Mouse (Mus musculus) limb, embryonic 13.5 days (tissue): ENCODE data around the gene Gm10840. TPM values are rescaled to one million over a fixed set of nuclear protein-coding genes. Genes with fewer than 3 reads are reported as not detected.
"Not testable (repeated sequence)": the region's sequence is repeated elsewhere in the genome, so short reads cannot be mapped to it uniquely, and the experiment has no call there.

Experiments used
- ATAC-seq: fragments of 200-750 bp; cut with Nextera tagmentation; 2 replicates; pipeline ENCODE4 v1.8.0; 2017; ENCODE audit warnings: low read depth, moderate number of reproducible peaks, moderate TSS enrichment; ENCODE audit not compliant: low FRiP score
- H3K27ac ChIP-seq: fragments of 300-500 bp; sonication (generic); 2 replicates; pipeline ENCODE4 v1.5.1; 2015; ENCODE audit warnings: inconsistent platforms, mild to moderate bottlenecking, moderate library complexity
- H3K27me3 ChIP-seq: fragments of 300-500 bp; sonication (generic); 2 replicates; pipeline ENCODE4 v1.6.1; 2015; ENCODE audit warnings: mild to moderate bottlenecking, inconsistent platforms
- H3K36me3 ChIP-seq: fragments of 300-500 bp; sonication (generic); 2 replicates; pipeline ENCODE4 v1.6.1; 2015; ENCODE audit warnings: inconsistent platforms, mild to moderate bottlenecking, moderate library complexity
- H3K4me1 ChIP-seq: fragments of 300-500 bp; sonication (generic); 2 replicates; pipeline ENCODE4 v1.6.1; 2015; ENCODE audit warnings: inconsistent platforms
- H3K4me2 ChIP-seq: fragments of 300-500 bp; sonication (generic); replicated peaks from 2 replicates; pipeline ENCODE4 v1.6.1; 2015; ENCODE audit warnings: inconsistent platforms, mild to moderate bottlenecking, moderate library complexity
- H3K4me3 ChIP-seq: fragments of 300-500 bp; sonication (generic); 2 replicates; pipeline ENCODE4 v1.5.1; 2015; ENCODE audit warnings: moderate library complexity, mild to moderate bottlenecking, inconsistent platforms
- H3K9ac ChIP-seq: fragments of 300-500 bp; sonication (generic); 2 replicates; pipeline ENCODE4 v1.6.1; 2015; ENCODE audit warnings: mild to moderate bottlenecking, inconsistent platforms
- H3K9me3 ChIP-seq: fragments of 300-500 bp; sonication (generic); 2 replicates; pipeline ENCODE4 v1.6.1; 2016; ENCODE audit warnings: inconsistent platforms
- WGBS: fragments of 180-500 bp; shearing (Covaris S2); methylation state at CpG from one replicate; pipeline ENCODE4 v1.1.7; 2015; 5-methylcytosine and 5-hydroxymethylcytosine counted together
- polyA plus RNA-seq: library from polyadenylated mRNA; unstranded; fragments of >200 nt; fragmentation: Nextera tagmentation; extraction: Ambion mirVana; gene quantifications from 2 replicates; pipeline ENCODE4 v1.2.1, GENCODE M21; 2015

Gene Gm10840
- polyA plus RNA-seq, 1 experiment from 2014 or later, result not detected

- Histone ChIP-seq H3K27me3 (no peaks in the 10 kb centered on the region), H3K4me1 (peaks cover 7% of the 10 kb centered on the region), H3K9me3 (no peaks in the 10 kb centered on the region), H3K4me2 (no peak overlapping the region), H3K9ac (no peak overlapping the region), H3K4me3 (no peak overlapping the region), H3K27ac (no peak overlapping the region), H3K36me3 (peaks cover 5% of the 10 kb centered on the region)
- ATAC-seq, result no peak
- whole genome bisulfite sequencing, result 95% methylated on average over 3 of the region's 3 CpGs
Measured at GRCm38 (mm10) chr11:106191716-106192115, 31.1 kb downstream of the Gm10840 start.

- H3K9ac ChIP-seq, result peak overlapping the region; percentile 81; the same call in 1 of the 2 replicates
- no peaks in the 10 kb centered on the region for H3K27me3 ChIP-seq
- peak overlapping the region; percentile 65 for H3K4me2 ChIP-seq
- 91% methylated on average over 5 of the region's 5 CpGs for WGBS
- no peak overlapping the region for H3K27ac ChIP-seq
- peak overlapping the region; percentile 77 for H3K4me3 ChIP-seq
- H3K9me3 ChIP-seq, result no peaks in the 10 kb centered on the region
- peaks cover 7% of the 10 kb centered on the region for H3K4me1 ChIP-seq
- H3K36me3 ChIP-seq, result peaks cover 10% of the 10 kb centered on the region
- ATAC-seq, result no peak
Measured at GRCm38 (mm10) chr11:106192241-106192640, 31.6 kb downstream of the Gm10840 start.

- H3K4me2 ChIP-seq, result peak overlapping the region; percentile 65
- no peaks in the 10 kb centered on the region for H3K27me3 ChIP-seq
- WGBS, result 10% methylated on average over 19 of the region's 19 CpGs
- peaks cover 14% of the 10 kb centered on the region for H3K36me3 ChIP-seq
- peaks cover 7% of the 10 kb centered on the region for H3K4me1 ChIP-seq
- peak; percentile 70 for ATAC-seq
- H3K27ac ChIP-seq, result peak overlapping the region; percentile 81
- H3K4me3 ChIP-seq, result peak overlapping the region; percentile 77
- H3K9ac ChIP-seq, result peak overlapping the region; percentile 81
- no peaks in the 10 kb centered on the region for H3K9me3 ChIP-seq
Measured at GRCm38 (mm10) chr11:106192657-106193370, 32.2 kb downstream of the Gm10840 start.

- peak; percentile 96 for ATAC-seq
- Histone ChIP-seq H3K9ac (peak overlapping the region; percentile 81), H3K4me3 (peak overlapping the region; percentile 77), H3K27ac (peak overlapping the region; percentile 81), H3K4me2 (peak overlapping the region; percentile 65), H3K9me3 (no peaks in the 10 kb centered on the region), H3K27me3 (no peaks in the 10 kb centered on the region), H3K4me1 (peaks cover 7% of the 10 kb centered on the region), H3K36me3 (peaks cover 22% of the 10 kb centered on the region)
- under 1% methylated on average over 43 of the region's 44 CpGs for WGBS
Measured at GRCm38 (mm10) chr11:106193371-106194154, 32.9 kb downstream of the Gm10840 start.

GRCm38 (mm10) chr11:106194155-106194541 lies 33.5 kb downstream of the Gm10840 start:
- Histone ChIP-seq H3K4me2 (peak overlapping the region; percentile 65), H3K4me3 (peak overlapping the region; percentile 77), H3K9ac (peak overlapping the region; percentile 60), H3K27ac (peak overlapping the region; percentile 75), H3K4me1 (peaks cover 7% of the 10 kb centered on the region), H3K27me3 (no peaks in the 10 kb centered on the region), H3K36me3 (peaks cover 24% of the 10 kb centered on the region), H3K9me3 (no peaks in the 10 kb centered on the region)
- ATAC-seq, result no peak
- 33% methylated on average over 3 of the region's 3 CpGs for WGBS

GRCm38 (mm10) chr11:106194891-106195290 lies 34.2 kb downstream of the Gm10840 start:
- Histone ChIP-seq H3K4me1 (peaks cover 7% of the 10 kb centered on the region), H3K36me3 (peaks cover 27% of the 10 kb centered on the region), H3K27ac (no peak overlapping the region), H3K27me3 (no peaks in the 10 kb centered on the region), H3K4me3 (no peak overlapping the region), H3K4me2 (no peak overlapping the region), H3K9ac (no peak overlapping the region), H3K9me3 (no peaks in the 10 kb centered on the region)
- WGBS, result 92% methylated on average over 7 of the region's 7 CpGs
- ATAC-seq, result no peak

- H3K9me3 ChIP-seq, result no peaks in the 10 kb centered on the region
- no peak overlapping the region for H3K4me3 ChIP-seq
- H3K9ac ChIP-seq, result no peak overlapping the region
- H3K27ac ChIP-seq, result no peak overlapping the region
- no peaks in the 10 kb centered on the region for H3K27me3 ChIP-seq
- ATAC-seq, result no peak
- H3K36me3 ChIP-seq, result peaks cover 29% of the 10 kb centered on the region
- peaks cover 7% of the 10 kb centered on the region for H3K4me1 ChIP-seq
- H3K4me2 ChIP-seq, result no peak overlapping the region
Measured at GRCm38 (mm10) chr11:106195341-106195740, 34.7 kb downstream of the Gm10840 start.

GRCm38 (mm10) chr11:106198277-106198676 lies 37.6 kb downstream of the Gm10840 start:
- no peaks in the 10 kb centered on the region for H3K27me3 ChIP-seq
- H3K9ac ChIP-seq, result no peak overlapping the region
- no peaks in the 10 kb centered on the region for H3K9me3 ChIP-seq
- no peak for ATAC-seq
- H3K4me2 ChIP-seq, result no peak overlapping the region
- no peaks in the 10 kb centered on the region for H3K4me1 ChIP-seq
- H3K27ac ChIP-seq, result no peak overlapping the region
- WGBS, result 89% methylated on average over 4 of the region's 4 CpGs
- no peak overlapping the region for H3K4me3 ChIP-seq
- peaks cover 56% of the 10 kb centered on the region for H3K36me3 ChIP-seq

GRCm38 (mm10) chr11:106199997-106200396 lies 39.3 kb downstream of the Gm10840 start:
- not testable (repeated sequence) for H3K9me3 ChIP-seq, H3K4me3 ChIP-seq, H3K27me3 ChIP-seq, H3K4me2 ChIP-seq, H3K4me1 ChIP-seq, H3K9ac ChIP-seq, H3K27ac ChIP-seq, ATAC-seq
- WGBS, result 90% methylated on average over 7 of the region's 7 CpGs
- H3K36me3 ChIP-seq, result peaks cover 71% of the 10 kb centered on the region

- H3K9ac ChIP-seq, result no peak overlapping the region
- ATAC-seq, result no peak
- 84% methylated on average over 6 of the region's 6 CpGs for WGBS
- H3K27me3 ChIP-seq, result no peaks in the 10 kb centered on the region
- no peaks in the 10 kb centered on the region for H3K4me1 ChIP-seq
- H3K4me2 ChIP-seq, result no peak overlapping the region
- peaks cover 78% of the 10 kb centered on the region for H3K36me3 ChIP-seq
- no peaks in the 10 kb centered on the region for H3K9me3 ChIP-seq
- no peak overlapping the region for H3K27ac ChIP-seq
- H3K4me3 ChIP-seq, result no peak overlapping the region
Measured at GRCm38 (mm10) chr11:106200756-106201155, 40.1 kb downstream of the Gm10840 start.

GRCm38 (mm10) chr11:106201337-106202122 lies 40.9 kb downstream of the Gm10840 start:
- WGBS, result 95% methylated on average over 19 of the region's 19 CpGs

GRCm38 (mm10) chr11:106202123-106202465 lies 41.4 kb downstream of the Gm10840 start, which contains the start of gene Strada:
TSS of gene Strada (minus strand) at chr11:106202168.
- 90% methylated on average over 5 of the region's 5 CpGs for WGBS
- Histone ChIP-seq H3K9me3 (no peaks in the 10 kb centered on the region), H3K36me3 (peaks cover 82% of the 10 kb centered on the region), H3K27me3 (no peaks in the 10 kb centered on the region), H3K27ac (no peak within 1 kb of the TSS), H3K4me1 (no peaks in the 10 kb centered on the region), H3K4me3 (no peak within 1 kb of the TSS), H3K4me2 (no peak within 1 kb of the TSS), H3K9ac (no peak within 1 kb of the TSS)
- ATAC-seq, result no peak

More at GRCm38 (mm10) chr11:106201337-106202122, 40.9 kb downstream of the Gm10840 start:
- no peak overlapping the region for H3K27ac ChIP-seq
- no peaks in the 10 kb centered on the region for H3K9me3 ChIP-seq
- no peaks in the 10 kb centered on the region for H3K27me3 ChIP-seq
- no peak overlapping the region for H3K9ac ChIP-seq
- ATAC-seq, result no peak
- peaks cover 82% of the 10 kb centered on the region for H3K36me3 ChIP-seq
- no peaks in the 10 kb centered on the region for H3K4me1 ChIP-seq
- H3K4me2 ChIP-seq, result no peak overlapping the region
- H3K4me3 ChIP-seq, result no peak overlapping the region
